Mouse (Mus musculus) bone marrow, adult 2 months (tissue): ENCODE measurements around the gene Syk.
A peak's percentile ranks its signal among the peaks of the same experiment; 100 is the strongest.

ENCODE experiments used
- CTCF ChIP-seq: fragments of 200-500 bp; IDR thresholded peaks from 2 replicates; pipeline ENCODE4 v1.5.1; 2011; ENCODE audit warnings: low read length, control low read depth; ENCODE audit not compliant: control insufficient read depth, insufficient read depth
- POLR2A ChIP-seq: fragments of 200-500 bp; IDR thresholded peaks from 2 replicates; pipeline ENCODE4 v1.6.1; 2011; ENCODE audit warnings: low read depth, mild to moderate bottlenecking, control low read depth, low read length, borderline replicate concordance; ENCODE audit not compliant: control insufficient read depth

- TF ChIP-seq CTCF, result no peak
- peak; percentile 45; the same call in 1 of the 2 replicates for TF ChIP-seq POLR2A
Measured at GRCm38 (mm10) chr13:52551275-52551674, 31.7 kb upstream of the Syk start.
